Comparison of ENCODE assay signal across 22 mouse cellular contexts in the genomic region with DNA sequence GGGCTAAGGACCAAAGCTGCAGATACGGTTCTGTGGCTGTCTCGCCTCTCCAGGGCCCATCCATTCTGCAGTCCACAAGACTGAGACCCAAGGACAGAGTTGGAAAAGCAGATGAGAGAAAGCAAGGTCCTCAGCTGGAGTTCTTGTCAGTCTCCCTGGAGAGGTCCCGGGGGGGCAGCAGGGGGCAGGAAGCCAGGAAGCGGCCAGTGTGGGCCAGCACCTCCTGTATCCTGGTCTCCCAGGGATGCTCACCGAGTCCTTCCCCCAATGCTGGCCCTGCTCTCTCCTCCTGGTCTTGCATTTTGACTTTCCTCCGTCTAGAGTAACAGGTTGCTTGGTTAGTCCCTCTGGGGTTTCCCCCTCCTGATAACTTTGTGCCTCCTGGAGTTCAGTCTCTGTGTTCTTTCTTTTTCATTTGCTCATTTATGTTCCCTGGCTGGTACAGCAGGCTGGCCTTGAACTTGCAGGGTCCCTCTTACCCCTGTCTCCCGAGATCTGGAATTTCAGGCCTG. TPM values are rescaled to one million over a fixed set of nuclear protein-coding genes. Genes with fewer than 3 reads are reported as not detected.
DNase-seq lines count a peak whose midpoint lies in the region; ATAC-seq lines count a peak whose summit lies in the region.
"Had no signal": no experiment of that assay in that cellular context is flagged by ENCODE, and none has a peak within 500 bp of the region (broad histone marks: within the 10 kb centered on the region; RNA-seq: fewer than 3 reads in every experiment).

No protein-coding gene starts in this region.

- H3K4me1 ChIP-seq in heart, embryonic 11.5 days (ENCODE audit: control insufficient read depth, insufficient read depth, low read length) = peaks cover 8% of the 10 kb centered on the region
- peaks cover 56% of the 10 kb centered on the region for H3K4me1 ChIP-seq in limb, embryonic 10.5 days
- H3K4me1 ChIP-seq: stomach, embryonic 15.5 days had no signal

- H3K27ac ChIP-seq in heart, embryonic 11.5 days (ENCODE audit: low read depth, low read length) = no peak overlapping the region
- peak overlapping the region; percentile 53; the same call in 1 of the 2 replicates for H3K27ac ChIP-seq in limb, embryonic 10.5 days
- H3K27ac ChIP-seq: hindbrain, embryonic 12.5 days; liver, embryonic 12.5 days; neural tube, embryonic 15.5 days; stomach, embryonic 15.5 days had no signal

- no peaks in the 10 kb centered on the region for H3K36me3 ChIP-seq in heart, embryonic 11.5 days (ENCODE audit: control insufficient read depth, insufficient read depth, low read length)
- no peaks in the 10 kb centered on the region for H3K36me3 ChIP-seq in limb, embryonic 10.5 days
- H3K36me3 ChIP-seq: forebrain, embryonic 10.5 days; heart, embryonic 12.5 days; hindbrain, embryonic 12.5 days; liver, embryonic 12.5 days; neural tube, embryonic 15.5 days; stomach, embryonic 15.5 days had no signal

- no peaks in the 10 kb centered on the region for H3K9me3 ChIP-seq in heart, embryonic 11.5 days (replicated peaks; ENCODE audit: control insufficient read depth, low read length)
- no peaks in the 10 kb centered on the region for H3K9me3 ChIP-seq in limb, embryonic 10.5 days (replicated peaks)
- H3K9me3 ChIP-seq: forebrain, embryonic 10.5 days; heart, embryonic 12.5 days; hindbrain, embryonic 12.5 days; liver, embryonic 12.5 days; neural tube, embryonic 15.5 days; stomach, embryonic 15.5 days had no signal

- H3K4me2 ChIP-seq in heart, embryonic 11.5 days = no peak overlapping the region
- H3K4me2 ChIP-seq: heart, embryonic 12.5 days; hindbrain, embryonic 12.5 days; liver, embryonic 12.5 days; neural tube, embryonic 15.5 days; stomach, embryonic 15.5 days had no signal

- WGBS in heart, embryonic 11.5 days (ENCODE audit: insufficient replicate concordance) = 59% methylated on average over 7 of the region's 7 CpGs
- WGBS in limb, embryonic 10.5 days = 67% methylated on average over 7 of the region's 7 CpGs

- H3K9ac ChIP-seq in heart, embryonic 11.5 days (ENCODE audit: low read depth, low read length) = peak overlapping the region; percentile 49; the same call in 1 of the 2 replicates
- H3K9ac ChIP-seq: heart, embryonic 12.5 days; hindbrain, embryonic 12.5 days; liver, embryonic 12.5 days; liver, postnatal 0 days; neural tube, embryonic 15.5 days; stomach, embryonic 15.5 days had no signal

- intact Hi-C loops in heart, postnatal 25 days (cut with DNase I) = no loop called here

- no peak for DNase-seq in heart, postnatal 25 days (ENCODE audit: low spot score)
- DNase-seq in 3134 (ENCODE audit: extremely low read depth, insufficient read length, low spot score) (peak; percentile 54), 3T3-L1 (ENCODE audit: low read depth, low spot score) (peak; percentile 60)
- no peak for DNase-seq in limb, embryonic 10.5 days (ENCODE audit: low spot score)
- DNase-seq in left cerebral cortex, adult 8-10 months (ENCODE audit: low spot score in 2 of 2) = no peak
- DNase-seq in yolk sac, embryonic 10.5 days (ENCODE audit: low spot score) = no peak
- DNase-seq: cerebellum, adult 8-10 months; cerebellum, postnatal 25 days; liver, postnatal 0 days; lung, postnatal 36 days; midbrain, embryonic 14.5 days; right cerebral cortex, postnatal 25 days had no signal

- no peak for ATAC-seq in heart, embryonic 11.5 days (replicated peaks; ENCODE audit: insufficient number of reproducible peaks, low FRiP score, low TSS enrichment)
- ATAC-seq: forebrain, embryonic 16.5 days; liver, embryonic 12.5 days had no signal

- no peaks in the 10 kb centered on the region for H3K27me3 ChIP-seq in heart, embryonic 11.5 days (ENCODE audit: control insufficient read depth, insufficient read depth, low read length)
- H3K27me3 ChIP-seq in limb, embryonic 10.5 days (ENCODE audit: low read depth, poor library complexity, severe bottlenecking) = peaks cover 9% of the 10 kb centered on the region; the same call in 1 of the 2 replicates
- H3K27me3 ChIP-seq: hindbrain, embryonic 12.5 days; neural tube, embryonic 15.5 days; stomach, embryonic 15.5 days had no signal

- no peak overlapping the region for H3K4me3 ChIP-seq in heart, embryonic 11.5 days (ENCODE audit: low read depth, low read length)
- H3K4me3 ChIP-seq in limb, embryonic 10.5 days = no peak overlapping the region
- H3K4me3 ChIP-seq: forebrain, embryonic 10.5 days; heart, embryonic 12.5 days; hindbrain, embryonic 12.5 days; liver, embryonic 12.5 days; neural tube, embryonic 15.5 days; stomach, embryonic 15.5 days had no signal

RNA-seq across cellular contexts. Expression of a gene that starts 9.7 kb away (rescaled TPM):
- 261 and 278 TPM in 2 replicates for polyA plus RNA-seq in heart, embryonic 11.5 days (2014; fragmentation: Nextera tagmentation; extraction: Ambion mirVana)
- total RNA-seq in heart, postnatal 25 days (2021) = 10 to 100 TPM; 35.2 to 42.0 TPM
- 904 and 1,218 TPM in 2 replicates for polyA plus RNA-seq in limb, embryonic 10.5 days (2016; fragmentation: Nextera tagmentation; extraction: Ambion mirVana)
- 10 to 100 TPM; 43.7 to 50.0 (median 47.5) TPM for total RNA-seq in left cerebral cortex, adult 8-10 months (2022)

RNA-seq across cellular contexts. Expression of a gene that starts 18.9 kb away (rescaled TPM):
- polyA plus RNA-seq in heart, embryonic 11.5 days (2014; fragmentation: Nextera tagmentation; extraction: Ambion mirVana) = 18.1 and 18.3 TPM in 2 replicates
- 1 to 10 TPM; 7.3 to 7.7 TPM for total RNA-seq in heart, postnatal 25 days (2021)
- polyA plus RNA-seq in limb, embryonic 10.5 days (2016; fragmentation: Nextera tagmentation; extraction: Ambion mirVana) = 9.4 TPM in 2 replicates
- 10 to 100 TPM; 61.5 to 87.6 (median 74.4) TPM for total RNA-seq in left cerebral cortex, adult 8-10 months (2022)

RNA-seq across cellular contexts. Expression of a gene that starts 25.4 kb away (rescaled TPM):
- 0.06 and 0.07 TPM in 2 replicates for polyA plus RNA-seq in heart, embryonic 11.5 days (2014; fragmentation: Nextera tagmentation; extraction: Ambion mirVana)
- under 1 TPM; 0.11 to 0.44 TPM for total RNA-seq in heart, postnatal 25 days (2021)
- polyA plus RNA-seq in limb, embryonic 10.5 days (2016; fragmentation: Nextera tagmentation; extraction: Ambion mirVana) = 0.06 and 0.35 TPM in 2 replicates
- total RNA-seq in left cerebral cortex, adult 8-10 months (2022) = 10 to 100 TPM; 28.5 to 39.0 (median 32.3) TPM
- total RNA-seq: MEL; monocyte, adult 5-6 weeks had no signal
- polyA plus RNA-seq: liver, postnatal 0 days had no signal

Comparison
In these comparisons a context has a peak if more than half of its experiments do, and no peak if none do; other contexts are left out.
1. DNase-seq: peak in 3134 (single experiment) and 3T3-L1 (single experiment); none in heart, postnatal 25 days (single experiment), limb, embryonic 10.5 days (single experiment), left cerebral cortex, adult 8-10 months (0 of 2) and yolk sac, embryonic 10.5 days (single experiment).
2. RNA of a gene that starts 18.9 kb away (total RNA-seq): 61.5 to 87.6 TPM in left cerebral cortex, adult 8-10 months; 7.3 to 7.7 TPM in heart, postnatal 25 days; every median in the first group is over 4 times any median in the second.
3. RNA of a gene that starts 25.4 kb away (total RNA-seq): 28.5 to 39.0 TPM in left cerebral cortex, adult 8-10 months; 0.11 to 0.44 TPM in heart, postnatal 25 days; every median in the first group is over 10 times any median in the second.